Mouse (Mus musculus) kidney, postnatal 0 days (tissue): ENCODE measurements around the gene Gm49425. TPM values are rescaled to one million over a fixed set of nuclear protein-coding genes. Genes with fewer than 3 reads are reported as not detected.

Source experiments
- ATAC-seq: fragments of 200-750 bp; cut with Nextera tagmentation; replicated peaks from 2 replicates; pipeline ENCODE4 v1.8.0; 2017; ENCODE audit warnings: low read depth, moderate number of reproducible peaks, moderate TSS enrichment, moderate library complexity; ENCODE audit not compliant: low FRiP score
- DNase-seq: peaks from one replicate; pipeline ENCODE4 v3.0.0-alpha.2; 2016; ENCODE audit warnings: low spot score
- H3K27ac ChIP-seq: fragments of 300-500 bp; sonication (generic); 2 replicates; pipeline ENCODE4 v1.5.1; 2014; ENCODE audit warnings: mild to moderate bottlenecking
- H3K27me3 ChIP-seq: fragments of 300-500 bp; sonication (generic); 2 replicates; pipeline ENCODE4 v1.6.1; 2014; ENCODE audit warnings: low read length, mixed read lengths; ENCODE audit not compliant: insufficient read depth
- H3K36me3 ChIP-seq: fragments of 300-500 bp; sonication (generic); 2 replicates; pipeline ENCODE4 v1.6.1; 2014; ENCODE audit warnings: low read length, mixed read lengths; ENCODE audit not compliant: insufficient read depth
- H3K4me1 ChIP-seq: fragments of 300-500 bp; sonication (generic); replicated peaks from 2 replicates; pipeline ENCODE4 v1.6.1; 2014; ENCODE audit warnings: antibody characterized with exemption, low read length, mixed read lengths; ENCODE audit not compliant: insufficient read depth
- H3K4me2 ChIP-seq: fragments of 300-500 bp; sonication (generic); 2 replicates; pipeline ENCODE4 v1.6.1; 2014; ENCODE audit warnings: mild to moderate bottlenecking, low read length, moderate library complexity, mixed read lengths
- H3K4me3 ChIP-seq: fragments of 300-500 bp; sonication (generic); replicated peaks from 2 replicates; pipeline ENCODE4 v1.5.1; 2014; ENCODE audit warnings: low read depth, low read length
- H3K9ac ChIP-seq: fragments of 300-500 bp; sonication (generic); 2 replicates; pipeline ENCODE4 v1.6.1; 2014; ENCODE audit warnings: low read depth, low read length
- H3K9me3 ChIP-seq: fragments of 300-500 bp; sonication (generic); replicated peaks from 2 replicates; pipeline ENCODE4 v1.6.1; 2016; ENCODE audit warnings: low read length, inconsistent platforms, mixed read lengths
- CTCF ChIP-seq: IDR thresholded peaks from 2 replicates; pipeline ENCODE4 v1.5.1; 2016; ENCODE audit warnings: antibody characterized with exemption, low read depth, mild to moderate bottlenecking, moderate library complexity
- WGBS: fragments of 180-500 bp; shearing (Covaris S2); extraction: QIAGEN DNeasy Blood & Tissue Kit; methylation state at CpG from one replicate; pipeline ENCODE4 v1.1.7; 2014; 5-methylcytosine and 5-hydroxymethylcytosine counted together
- polyA plus RNA-seq: library from polyadenylated mRNA; unstranded; fragments of >200 nt; fragmentation: Nextera tagmentation; extraction: Ambion mirVana; gene quantifications from 2 replicates; pipeline ENCODE4 v1.2.1, GENCODE M21; 2015

Gm49425 gene
- polyA plus RNA-seq, 1 experiment from 2014 or later = not detected

DNA sequence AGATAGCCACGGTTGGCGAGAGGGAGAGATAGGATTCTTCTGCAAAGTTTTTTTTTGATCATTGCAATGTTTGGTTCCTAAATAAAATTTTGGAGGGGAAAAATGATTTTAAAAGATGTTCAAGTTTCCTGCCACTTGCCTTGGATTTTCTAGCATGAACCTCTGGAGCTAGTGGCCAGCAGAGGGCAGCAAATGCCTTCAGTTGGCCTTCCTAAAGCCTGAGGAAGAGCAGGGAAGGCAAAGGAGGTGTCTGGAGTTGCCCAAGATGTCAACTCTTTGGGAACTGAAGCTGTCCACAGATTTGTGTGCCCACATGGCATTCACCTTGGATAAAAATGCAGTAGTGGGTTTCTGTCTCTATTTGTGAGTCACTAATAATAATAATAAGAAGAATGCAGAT, 2.7 kb upstream of the Gm49425 start:
- Histone ChIP-seq H3K4me2 (no peak overlapping the region), H3K27me3 (no peaks in the 10 kb centered on the region; the same call in 1 of the 2 replicates), H3K4me3 (no peak overlapping the region), H3K36me3 (no peaks in the 10 kb centered on the region), H3K4me1 (no peaks in the 10 kb centered on the region), H3K9me3 (no peaks in the 10 kb centered on the region), H3K9ac (no peak overlapping the region), H3K27ac (no peak overlapping the region)
- no peak for ATAC-seq
- TF ChIP-seq CTCF = peak; percentile 92
- DNase-seq = peak; percentile 90
- WGBS = 8% methylated on average over 2 of the region's 2 CpGs

DNA sequence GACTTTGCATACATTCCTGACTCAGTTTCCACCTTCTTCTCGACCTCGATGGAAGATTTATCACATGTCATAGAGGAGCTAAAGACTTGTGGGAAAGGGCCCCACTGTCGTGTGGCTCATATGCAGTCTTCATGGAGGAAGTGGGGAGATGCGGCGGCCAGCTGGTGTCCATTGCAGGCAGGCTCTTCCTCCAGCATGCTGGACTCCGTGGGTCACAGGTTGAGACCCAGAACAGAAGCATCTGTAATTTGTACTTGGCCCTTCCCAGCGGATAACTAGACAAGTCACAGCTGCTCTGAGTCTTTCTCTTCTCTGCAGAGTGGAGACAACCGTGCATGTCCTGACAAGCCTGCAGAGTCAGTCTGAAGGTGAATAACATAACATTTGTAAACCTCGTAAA, 8.8 kb downstream of the Gm49425 start:
- Histone ChIP-seq H3K27me3 (no peaks in the 10 kb centered on the region), H3K4me1 (no peaks in the 10 kb centered on the region; the same call in 1 of the 2 replicates), H3K36me3 (no peaks in the 10 kb centered on the region), H3K4me3 (no peak overlapping the region), H3K9ac (no peak overlapping the region), H3K4me2 (no peak overlapping the region), H3K9me3 (no peaks in the 10 kb centered on the region), H3K27ac (no peak overlapping the region)
- DNase-seq = peak; percentile 46
- no peak for TF ChIP-seq CTCF
- no peak for ATAC-seq
- 29% methylated on average over 9 of the region's 9 CpGs for WGBS

DNA sequence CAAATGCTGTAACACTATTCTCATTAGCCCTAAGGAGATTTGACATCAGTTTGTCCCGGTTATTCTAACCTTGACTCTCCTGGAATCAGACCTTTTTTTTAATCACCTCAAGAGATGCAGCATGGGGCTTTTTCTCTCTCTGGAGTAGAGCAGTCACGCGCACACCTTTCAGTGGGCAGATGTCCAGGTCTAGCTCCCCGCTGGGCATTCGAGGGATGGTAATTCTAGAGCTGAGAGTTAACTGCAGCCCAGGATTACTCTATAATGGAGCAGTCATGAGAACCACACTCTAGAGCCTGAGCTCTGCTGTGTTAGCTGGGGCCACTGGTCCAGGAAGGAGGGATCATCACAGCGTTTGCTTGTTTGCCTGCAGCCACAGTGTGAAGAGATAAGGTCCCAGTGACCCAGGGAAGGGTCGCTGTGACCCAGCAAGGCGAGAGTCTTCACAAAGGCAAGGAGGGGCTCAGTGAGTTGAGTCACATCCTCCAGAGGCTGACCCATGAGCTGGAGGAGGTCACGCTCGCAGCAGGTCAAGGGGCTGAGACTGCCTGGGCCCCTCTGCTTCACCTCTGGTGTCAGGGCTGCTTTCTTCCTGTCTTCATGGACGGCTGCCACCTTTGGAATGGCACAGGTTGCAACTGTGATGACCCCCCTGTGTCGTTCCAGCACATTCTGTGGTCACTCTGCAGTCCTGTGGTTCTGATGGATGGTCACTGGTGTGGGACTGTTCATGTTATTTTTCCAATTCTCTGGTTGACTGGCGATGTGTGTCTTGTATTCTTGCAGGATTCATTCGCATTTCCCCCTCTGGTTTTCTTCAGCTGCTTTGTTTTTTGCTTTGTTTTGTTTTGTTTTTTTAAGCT, 9.9 kb downstream of the Gm49425 start:
- H3K27me3 ChIP-seq = no peaks in the 10 kb centered on the region
- no peak overlapping the region for H3K4me3 ChIP-seq
- TF ChIP-seq CTCF = no peak
- no peaks in the 10 kb centered on the region for H3K9me3 ChIP-seq
- no peaks in the 10 kb centered on the region; the same call in 1 of the 2 replicates for H3K4me1 ChIP-seq
- no peak overlapping the region for H3K4me2 ChIP-seq
- H3K27ac ChIP-seq = no peak overlapping the region
- ATAC-seq = no peak
- H3K9ac ChIP-seq = no peak overlapping the region
- no peaks in the 10 kb centered on the region for H3K36me3 ChIP-seq
- peak; percentile 23 for DNase-seq
- WGBS = 23% methylated on average over 14 of the region's 14 CpGs

DNA sequence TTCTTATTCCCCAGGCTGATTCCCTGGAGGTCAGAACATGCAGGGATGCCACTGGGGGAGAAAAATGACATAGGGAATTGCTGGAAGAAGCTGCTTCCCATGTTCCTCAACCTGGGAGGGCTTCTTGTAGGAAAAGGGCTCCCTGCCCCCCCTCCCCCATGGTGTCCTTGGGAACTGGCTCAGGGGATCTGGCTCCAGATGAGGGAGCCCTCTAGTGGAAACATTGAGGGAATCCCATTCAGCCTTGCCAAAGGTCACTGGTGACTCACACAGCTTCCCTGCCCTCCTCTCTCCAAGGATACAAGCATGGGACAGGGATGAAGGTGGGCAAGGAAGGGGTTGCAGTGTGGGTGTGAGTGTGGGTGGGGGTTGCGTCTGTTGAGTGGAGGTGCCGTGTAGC, 19.9 kb downstream of the Gm49425 start:
- DNase-seq (peak; percentile 60), ATAC-seq (no peak)
- WGBS = 81% methylated on average over 2 of the region's 2 CpGs
- no peak overlapping the region for H3K9ac ChIP-seq
- TF ChIP-seq CTCF = peak; percentile 73
- H3K27ac ChIP-seq = no peak overlapping the region
- no peak overlapping the region for H3K4me2 ChIP-seq
- H3K36me3 ChIP-seq = no peaks in the 10 kb centered on the region
- no peak overlapping the region for H3K4me3 ChIP-seq
- H3K9me3 ChIP-seq = no peaks in the 10 kb centered on the region
- no peaks in the 10 kb centered on the region for H3K27me3 ChIP-seq
- H3K4me1 ChIP-seq = no peaks in the 10 kb centered on the region

DNA sequence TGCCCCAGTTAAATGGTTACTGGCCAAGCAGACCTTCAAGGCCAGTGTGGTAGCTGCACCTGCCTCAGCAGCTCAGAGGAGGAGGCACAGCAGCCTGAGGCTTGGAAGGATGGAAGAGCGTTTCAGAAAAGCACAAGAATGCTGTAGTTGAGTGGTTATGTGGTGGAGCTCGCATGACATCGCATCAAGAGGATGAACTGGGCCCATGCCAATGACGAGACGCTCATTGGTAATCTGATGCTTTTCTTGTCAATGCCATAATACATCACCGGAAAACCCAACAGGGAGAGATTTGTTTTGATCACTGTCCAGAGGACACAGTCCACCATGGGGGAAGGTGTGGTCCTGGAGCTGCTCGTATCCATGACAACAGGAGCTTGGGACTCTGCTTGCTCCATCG, 21.8 kb downstream of the Gm49425 start:
- Histone ChIP-seq H3K4me1 (no peaks in the 10 kb centered on the region), H3K36me3 (no peaks in the 10 kb centered on the region), H3K4me2 (no peak overlapping the region), H3K27ac (no peak overlapping the region), H3K4me3 (no peak overlapping the region), H3K27me3 (no peaks in the 10 kb centered on the region), H3K9me3 (no peaks in the 10 kb centered on the region), H3K9ac (no peak overlapping the region)
- WGBS = 65% methylated on average over 8 of the region's 8 CpGs
- TF ChIP-seq CTCF = no peak
- DNase-seq (no peak), ATAC-seq (no peak)

GRCm38 (mm10) chr15:101494203-101494602, 22.9 kb downstream of the Gm49425 start:
- ATAC-seq (no peak), DNase-seq (no peak)
- TF ChIP-seq CTCF = no peak
- H3K9me3 ChIP-seq = no peaks in the 10 kb centered on the region
- H3K9ac ChIP-seq = no peak overlapping the region
- H3K36me3 ChIP-seq = no peaks in the 10 kb centered on the region
- no peaks in the 10 kb centered on the region for H3K4me1 ChIP-seq
- 43% methylated on average over 1 of the region's 1 CpGs for WGBS
- H3K4me2 ChIP-seq = no peak overlapping the region
- no peaks in the 10 kb centered on the region for H3K27me3 ChIP-seq
- no peak overlapping the region for H3K27ac ChIP-seq
- no peak overlapping the region for H3K4me3 ChIP-seq
